Mouse (Mus musculus) embryonic fibroblast, embryonic 13.5 days (primary cell): ENCODE results near the gene Efna4.

Source experiments
- CTCF ChIP-seq: IDR thresholded peaks from 2 replicates; pipeline ENCODE4 v1.5.1; 2011; ENCODE audit warnings: mild to moderate bottlenecking, control low read depth, low read length, moderate library complexity, borderline replicate concordance; ENCODE audit not compliant: insufficient read depth
- POLR2A ChIP-seq: IDR thresholded peaks from 2 replicates; pipeline ENCODE4 v1.6.1; 2011; ENCODE audit warnings: low read depth, mild to moderate bottlenecking, control low read depth, low read length, moderate library complexity

GRCm38 (mm10) chr3:89288503-89288928, 49.3 kb downstream of the Efna4 start:
- TF ChIP-seq POLR2A: no peak
- no peak for TF ChIP-seq CTCF
